Mouse (Mus musculus): Measurements from ENCODE around the gene Acta1. TPM values are rescaled to one million over a fixed set of nuclear protein-coding genes. Genes with fewer than 3 reads are reported as not detected.

The Acta1 gene
- total and polyA plus RNA-seq, 2 experiments from 2014 or later = 149 to 491 TPM

DNA sequence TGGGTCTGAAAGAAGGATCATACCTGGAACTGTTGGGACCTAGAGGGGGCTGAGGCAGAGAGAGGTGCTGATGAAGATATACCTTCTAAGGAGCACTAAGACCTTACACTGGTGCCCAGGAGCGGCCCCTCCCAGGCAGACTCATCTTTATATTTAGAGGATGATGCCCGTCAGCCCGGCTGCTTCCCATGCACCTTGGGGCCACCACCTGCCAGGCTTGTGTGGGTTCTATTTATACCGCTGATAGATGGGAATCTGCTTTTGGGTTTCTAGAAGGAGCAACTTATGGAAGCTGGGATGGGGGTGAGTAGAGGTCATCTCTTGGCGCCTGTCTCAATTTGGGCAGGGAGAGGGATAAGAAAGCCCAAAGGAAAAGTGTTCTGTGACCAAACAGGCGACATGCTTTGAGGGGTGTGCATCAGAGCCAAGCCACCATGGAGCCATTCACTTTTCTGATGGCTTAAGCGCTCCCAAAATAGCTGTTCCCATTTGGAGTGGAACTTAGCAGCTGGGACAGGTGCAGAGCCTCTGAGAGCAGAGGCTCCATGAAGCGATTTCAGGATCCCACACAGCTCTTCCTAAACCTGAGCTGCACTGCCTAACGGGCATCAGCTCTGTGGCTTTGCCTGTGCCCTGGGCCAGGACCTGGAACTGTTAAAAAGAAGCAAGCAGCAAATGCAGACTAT is 1.3 kb upstream of the Acta1 start:
- TF ChIP-seq CTCF (IDR thresholded peaks at IDR 0.05; ENCODE audit: low read depth) (no peak), EP300 (IDR thresholded peaks at IDR 0.05; ENCODE audit: low read depth) (no peak)
- H3K4me1 ChIP-seq (ENCODE audit: control insufficient read depth, insufficient read depth) = no peaks in the 10 kb centered on the region
- no peak overlapping the region for H3K9ac ChIP-seq (replicated peaks; ENCODE audit: low read depth, low read length)
- H3K36me3 ChIP-seq (replicated peaks; ENCODE audit: control insufficient read depth, insufficient read depth, low read length) = peaks cover 20% of the 10 kb centered on the region
- no peak overlapping the region for H3K4me2 ChIP-seq (ENCODE audit: low read depth, low read length)
- ATAC-seq (ENCODE audit: insufficient read depth, low read depth) = no peak
- no peak overlapping the region for H3K27ac ChIP-seq (ENCODE audit: low read depth)
- H3K4me3 ChIP-seq (ENCODE audit: low read depth, low read length) = no peak overlapping the region
- peaks cover 44% of the 10 kb centered on the region for H3K27me3 ChIP-seq (ENCODE audit: control insufficient read depth, insufficient read depth, low read length)
- no peak for DNase-seq (ENCODE audit: low spot score)
- 50% methylated on average over 9 of the region's 9 CpGs for WGBS
- H3K9me3 ChIP-seq (replicated peaks; ENCODE audit: control insufficient read depth, low read length) = no peaks in the 10 kb centered on the region

DNA sequence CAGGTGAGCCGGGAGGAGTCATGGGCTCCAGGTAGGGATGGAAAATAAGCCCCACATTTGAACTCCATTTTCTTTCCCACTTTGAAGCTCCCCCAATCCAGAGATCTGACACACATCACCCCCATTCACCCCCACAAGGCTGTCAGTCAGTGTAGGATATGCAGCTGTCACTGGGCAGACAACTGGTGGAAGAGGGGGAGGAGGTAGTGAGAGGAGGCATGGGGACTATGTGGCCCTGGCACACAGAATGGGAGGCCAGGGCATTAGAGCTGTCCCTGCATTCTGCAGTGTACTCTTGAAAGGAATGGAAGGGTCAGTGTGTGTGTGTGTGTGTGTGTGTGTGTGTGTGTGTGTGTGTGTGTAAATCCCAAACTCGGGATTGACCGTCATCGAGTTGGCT is 679 bp upstream of the Acta1 start:
- H3K4me2 ChIP-seq (ENCODE audit: low read depth, low read length) = no peak overlapping the region
- 64% methylated on average over 4 of the region's 4 CpGs for WGBS
- no peak for TF ChIP-seq CTCF (IDR thresholded peaks at IDR 0.05; ENCODE audit: low read depth)
- TF ChIP-seq EP300 (IDR thresholded peaks at IDR 0.05; ENCODE audit: low read depth) = no peak
- no peaks in the 10 kb centered on the region for H3K4me1 ChIP-seq (ENCODE audit: control insufficient read depth, insufficient read depth)
- H3K27ac ChIP-seq (ENCODE audit: low read depth) = no peak overlapping the region
- peaks cover 44% of the 10 kb centered on the region for H3K27me3 ChIP-seq (ENCODE audit: control insufficient read depth, insufficient read depth, low read length)
- peaks cover 14% of the 10 kb centered on the region for H3K36me3 ChIP-seq (replicated peaks; ENCODE audit: control insufficient read depth, insufficient read depth, low read length)
- H3K9ac ChIP-seq (replicated peaks; ENCODE audit: low read depth, low read length) = no peak overlapping the region
- ATAC-seq (ENCODE audit: insufficient read depth, low read depth) (no peak), DNase-seq (ENCODE audit: low spot score) (no peak)
- H3K4me3 ChIP-seq (ENCODE audit: low read depth, low read length) = no peak overlapping the region
- no peaks in the 10 kb centered on the region for H3K9me3 ChIP-seq (replicated peaks; ENCODE audit: control insufficient read depth, low read length)

DNA sequence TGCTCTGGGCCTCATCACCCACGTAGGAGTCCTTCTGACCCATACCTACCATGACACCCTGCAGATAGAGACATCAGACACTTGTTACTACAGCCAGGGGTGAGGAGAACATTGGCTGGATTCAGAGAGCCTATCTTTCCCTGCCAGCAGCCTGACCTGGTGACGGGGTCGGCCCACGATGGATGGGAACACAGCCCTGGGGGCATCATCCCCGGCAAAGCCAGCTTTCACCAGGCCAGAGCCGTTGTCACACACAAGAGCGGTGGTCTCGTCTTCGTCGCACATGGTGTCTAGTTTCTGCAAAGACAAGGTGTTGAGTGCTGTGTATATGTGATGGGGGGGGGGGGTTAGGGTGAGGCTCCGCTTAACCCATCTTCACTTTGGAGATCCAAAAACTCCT is 1.1 kb downstream of the Acta1 start:
- no peak for ATAC-seq (ENCODE audit: insufficient read depth, low read depth)
- peaks cover 44% of the 10 kb centered on the region for H3K27me3 ChIP-seq (ENCODE audit: control insufficient read depth, insufficient read depth, low read length)
- no peak for DNase-seq (ENCODE audit: low spot score)
- H3K27ac ChIP-seq (ENCODE audit: low read depth) = no peak overlapping the region
- no peaks in the 10 kb centered on the region for H3K9me3 ChIP-seq (replicated peaks; ENCODE audit: control insufficient read depth, low read length)
- no peak overlapping the region for H3K4me2 ChIP-seq (ENCODE audit: low read depth, low read length)
- no peaks in the 10 kb centered on the region for H3K4me1 ChIP-seq (ENCODE audit: control insufficient read depth, insufficient read depth)
- H3K36me3 ChIP-seq (replicated peaks; ENCODE audit: control insufficient read depth, insufficient read depth, low read length) = no peaks in the 10 kb centered on the region
- TF ChIP-seq CTCF (IDR thresholded peaks at IDR 0.05; ENCODE audit: low read depth) = no peak
- no peak for TF ChIP-seq EP300 (IDR thresholded peaks at IDR 0.05; ENCODE audit: low read depth)
- 60% methylated on average over 11 of the region's 11 CpGs for WGBS
- H3K9ac ChIP-seq (replicated peaks; ENCODE audit: low read depth, low read length) = no peak overlapping the region
- no peak overlapping the region for H3K4me3 ChIP-seq (ENCODE audit: low read depth, low read length)

DNA sequence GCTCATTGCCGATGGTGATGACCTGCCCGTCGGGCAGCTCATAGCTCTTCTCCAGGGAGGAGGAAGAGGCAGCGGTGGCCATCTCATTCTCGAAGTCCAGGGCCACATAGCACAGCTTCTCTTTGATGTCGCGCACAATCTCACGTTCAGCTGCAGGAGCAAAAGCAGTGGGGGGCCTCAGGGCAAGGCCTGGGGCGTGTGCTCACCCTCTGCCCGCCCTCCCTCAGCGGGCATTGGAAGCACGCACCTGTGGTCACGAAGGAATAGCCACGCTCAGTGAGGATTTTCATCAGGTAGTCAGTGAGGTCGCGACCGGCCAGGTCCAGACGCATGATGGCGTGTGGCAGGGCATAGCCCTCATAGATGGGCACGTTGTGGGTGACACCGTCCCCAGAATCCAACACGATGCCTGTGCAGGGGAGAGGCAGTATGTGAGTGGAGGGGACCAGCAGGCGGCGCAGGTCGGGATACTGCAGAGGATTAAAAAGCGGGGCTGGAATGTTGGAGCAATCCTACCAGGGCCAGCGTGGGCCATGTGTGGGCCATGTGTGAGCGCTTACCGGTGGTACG is 1.9 kb downstream of the Acta1 start:
- no peaks in the 10 kb centered on the region for H3K9me3 ChIP-seq (replicated peaks; ENCODE audit: control insufficient read depth, low read length)
- ATAC-seq (ENCODE audit: insufficient read depth, low read depth) (no peak), DNase-seq (ENCODE audit: low spot score) (no peak)
- no peak overlapping the region for H3K9ac ChIP-seq (replicated peaks; ENCODE audit: low read depth, low read length)
- no peak overlapping the region for H3K4me3 ChIP-seq (ENCODE audit: low read depth, low read length)
- no peaks in the 10 kb centered on the region for H3K4me1 ChIP-seq (ENCODE audit: control insufficient read depth, insufficient read depth)
- H3K36me3 ChIP-seq (replicated peaks; ENCODE audit: control insufficient read depth, insufficient read depth, low read length) = no peaks in the 10 kb centered on the region
- H3K27ac ChIP-seq (ENCODE audit: low read depth) = no peak overlapping the region
- no peak overlapping the region for H3K4me2 ChIP-seq (ENCODE audit: low read depth, low read length)
- WGBS = 22% methylated on average over 30 of the region's 30 CpGs
- H3K27me3 ChIP-seq (ENCODE audit: control insufficient read depth, insufficient read depth, low read length) = peaks cover 44% of the 10 kb centered on the region
- TF ChIP-seq CTCF (IDR thresholded peaks at IDR 0.05; ENCODE audit: low read depth) (no peak), EP300 (IDR thresholded peaks at IDR 0.05; ENCODE audit: low read depth) (no peak)

DNA sequence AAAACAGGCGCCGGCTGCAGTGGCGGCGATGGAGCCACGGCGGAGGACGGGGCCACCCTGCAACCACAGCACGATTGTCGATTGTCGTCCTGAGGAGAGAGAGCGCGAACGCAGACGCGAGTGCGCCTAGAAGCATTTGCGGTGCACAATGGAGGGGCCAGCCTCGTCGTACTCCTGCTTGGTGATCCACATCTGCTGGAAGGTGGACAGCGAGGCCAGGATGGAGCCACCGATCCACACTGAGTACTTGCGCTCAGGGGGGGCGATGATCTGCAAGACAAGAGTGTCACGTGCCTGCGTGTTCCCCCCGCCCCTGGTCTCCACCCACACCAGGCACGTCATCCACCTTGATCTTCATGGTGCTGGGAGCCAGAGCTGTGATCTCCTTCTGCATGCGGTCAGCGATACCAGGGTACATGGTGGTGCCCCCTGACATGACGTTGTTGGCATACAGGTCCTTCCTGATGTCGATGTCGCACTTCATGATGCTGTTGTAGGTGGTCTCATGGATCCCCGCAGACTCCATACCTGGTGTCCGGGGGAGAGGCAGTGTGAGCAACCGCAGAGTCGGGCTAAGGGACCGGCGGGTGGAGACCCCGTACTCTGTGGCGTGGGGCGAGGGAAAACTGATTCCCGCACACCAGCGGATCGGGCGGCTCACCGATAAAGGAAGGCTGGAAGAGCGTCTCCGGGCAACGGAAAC is 2.5 kb downstream of the Acta1 start:
- H3K4me2 ChIP-seq (ENCODE audit: low read depth, low read length) = no peak overlapping the region
- DNase-seq (ENCODE audit: low spot score) (no peak), ATAC-seq (ENCODE audit: insufficient read depth, low read depth) (no peak)
- peaks cover 43% of the 10 kb centered on the region for H3K27me3 ChIP-seq (ENCODE audit: control insufficient read depth, insufficient read depth, low read length)
- 9% methylated on average over 49 of the region's 49 CpGs for WGBS
- no peaks in the 10 kb centered on the region for H3K9me3 ChIP-seq (replicated peaks; ENCODE audit: control insufficient read depth, low read length)
- H3K27ac ChIP-seq (ENCODE audit: low read depth) = no peak overlapping the region
- H3K36me3 ChIP-seq (replicated peaks; ENCODE audit: control insufficient read depth, insufficient read depth, low read length) = no peaks in the 10 kb centered on the region
- peak overlapping the region; percentile 5; the same call in 1 of the 2 replicates for H3K4me3 ChIP-seq (ENCODE audit: low read depth, low read length)
- H3K4me1 ChIP-seq (ENCODE audit: control insufficient read depth, insufficient read depth) = no peaks in the 10 kb centered on the region
- TF ChIP-seq CTCF (IDR thresholded peaks at IDR 0.05; ENCODE audit: low read depth) (no peak), EP300 (IDR thresholded peaks at IDR 0.05; ENCODE audit: low read depth) (no peak)
- no peak overlapping the region for H3K9ac ChIP-seq (replicated peaks; ENCODE audit: low read depth, low read length)

Data from heart, postnatal 0 days (tissue).